In the genomic region with DNA sequence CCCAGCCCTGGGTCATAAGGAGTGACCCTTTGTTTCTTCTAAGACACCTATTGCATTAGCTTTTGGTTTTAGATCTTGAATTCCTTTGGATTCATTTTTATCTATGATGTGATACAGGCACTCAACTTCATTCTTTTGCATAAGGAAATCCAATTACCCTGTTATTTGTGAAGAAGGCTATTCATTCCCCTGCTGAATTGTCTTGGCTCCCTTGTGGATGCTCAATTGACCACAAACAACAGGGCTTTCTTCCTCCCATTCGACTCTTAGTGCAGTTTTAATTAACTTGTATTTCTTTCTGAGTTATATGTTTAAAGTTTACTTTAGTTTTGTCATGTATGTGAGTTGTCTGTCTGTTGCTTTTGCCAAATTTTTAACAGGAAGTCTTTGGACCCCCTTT, we compare ENCODE assay signal across 21 mouse cellular contexts. TPM values are rescaled to one million over a fixed set of nuclear protein-coding genes. Genes with fewer than 3 reads are reported as not detected.
DNase-seq lines count a peak whose midpoint lies in the region; ATAC-seq lines count a peak whose summit lies in the region.
"Had no signal": no experiment of that assay in that cellular context is flagged by ENCODE, and none has a peak within 500 bp of the region (broad histone marks: within the 10 kb centered on the region; RNA-seq: fewer than 3 reads in every experiment).

No protein-coding gene starts in this region.

- H3K36me3 ChIP-seq in forebrain, embryonic 14.5 days (ENCODE audit: control insufficient read depth, insufficient read depth, low read length) = no peaks in the 10 kb centered on the region
- H3K36me3 ChIP-seq in forebrain, embryonic 13.5 days (ENCODE audit: poor library complexity, severe bottlenecking) = no peaks in the 10 kb centered on the region
- H3K36me3 ChIP-seq: embryonic facial prominence, embryonic 10.5 days; embryonic facial prominence, embryonic 12.5 days; forebrain, embryonic 15.5 days; G1E had no signal

- no peaks in the 10 kb centered on the region; the same call in 1 of the 2 replicates for H3K27me3 ChIP-seq in forebrain, embryonic 14.5 days (replicated peaks; ENCODE audit: control insufficient read depth, insufficient read depth, low read length)
- H3K27me3 ChIP-seq in forebrain, embryonic 13.5 days = 0 out of 2 replicates have a peak, but pooled peaks cover 6% of the 10 kb centered on the region
- H3K27me3 ChIP-seq: CH12.LX; embryonic facial prominence, embryonic 12.5 days; forebrain, embryonic 15.5 days had no signal

- ATAC-seq in forebrain, embryonic 14.5 days = no peak
- ATAC-seq in forebrain, embryonic 13.5 days = no peak
- ATAC-seq in monocyte, adult 5-6 weeks (replicated peaks; ENCODE audit: insufficient number of reproducible peaks, low FRiP score, low TSS enrichment, poor library complexity, severe bottlenecking) = no peak
- ATAC-seq: CD4-positive, CD25-positive, alpha-beta regulatory T cell, adult 4 months; forebrain, embryonic 15.5 days; forebrain, postnatal 0 days had no signal

- no peak overlapping the region for H3K4me3 ChIP-seq in forebrain, embryonic 14.5 days (ENCODE audit: low read depth, low read length)
- H3K4me3 ChIP-seq in forebrain, embryonic 13.5 days = no peak overlapping the region
- H3K4me3 ChIP-seq: embryonic facial prominence, embryonic 10.5 days; embryonic facial prominence, embryonic 12.5 days; forebrain, embryonic 15.5 days had no signal

- no peaks in the 10 kb centered on the region for H3K9me3 ChIP-seq in forebrain, embryonic 14.5 days (replicated peaks; ENCODE audit: control insufficient read depth, low read length)
- no peaks in the 10 kb centered on the region for H3K9me3 ChIP-seq in forebrain, embryonic 13.5 days (replicated peaks)
- H3K9me3 ChIP-seq: embryonic facial prominence, embryonic 10.5 days; embryonic facial prominence, embryonic 12.5 days; forebrain, embryonic 15.5 days; G1E had no signal

- 2% methylated on average over 1 of the region's 1 CpGs for WGBS in forebrain, embryonic 14.5 days
- WGBS in forebrain, embryonic 13.5 days = 0% methylated on average over 1 of the region's 1 CpGs

- no peaks in the 10 kb centered on the region for H3K4me1 ChIP-seq in forebrain, embryonic 14.5 days (ENCODE audit: control insufficient read depth, insufficient read depth, low read length)
- H3K4me1 ChIP-seq in forebrain, embryonic 13.5 days = peaks cover 7% of the 10 kb centered on the region
- H3K4me1 ChIP-seq: embryonic facial prominence, embryonic 10.5 days; embryonic facial prominence, embryonic 12.5 days; forebrain, embryonic 15.5 days had no signal

- peak; percentile 26 for DNase-seq in forebrain, embryonic 14.5 days (ENCODE audit: low spot score)
- peak; percentile 18 for DNase-seq in retina, embryonic 14.5 days (ENCODE audit: low spot score)
- DNase-seq in thymus, postnatal 25 days = no peak
- DNase-seq: adrenal gland, adult 2 months; adrenal gland, postnatal 10 days; adrenal gland, postnatal 25 days; B cell, adult 2 months; cerebellum, adult 11-12 months; cerebellum, adult 2 months; cerebellum, adult 9-10 months; cerebellum, postnatal 10 days; cerebellum, postnatal 25 days; forebrain, postnatal 0 days had no signal

- no peak overlapping the region for H3K9ac ChIP-seq in forebrain, embryonic 14.5 days (ENCODE audit: low read length)
- no peak overlapping the region for H3K9ac ChIP-seq in forebrain, embryonic 13.5 days
- H3K9ac ChIP-seq: embryonic facial prominence, embryonic 12.5 days; forebrain, embryonic 15.5 days; forebrain, postnatal 0 days had no signal

- no peak overlapping the region for H3K27ac ChIP-seq in forebrain, embryonic 14.5 days (ENCODE audit: low read depth, low read length)
- no peak overlapping the region for H3K27ac ChIP-seq in forebrain, embryonic 13.5 days
- H3K27ac ChIP-seq: embryonic facial prominence, embryonic 10.5 days; embryonic facial prominence, embryonic 12.5 days; forebrain, embryonic 15.5 days had no signal

- H3K4me2 ChIP-seq in forebrain, embryonic 14.5 days (ENCODE audit: low read length) = no peak overlapping the region
- no peak overlapping the region for H3K4me2 ChIP-seq in forebrain, embryonic 13.5 days
- H3K4me2 ChIP-seq: embryonic facial prominence, embryonic 12.5 days; forebrain, embryonic 15.5 days had no signal

RNA-seq across cellular contexts. Expression of a gene that starts 10.9 kb away (rescaled TPM):
- polyA plus RNA-seq in forebrain, embryonic 14.5 days (2014; fragmentation: Nextera tagmentation; extraction: Ambion mirVana) = 71.7 and 76.2 TPM in 2 replicates
- 59.4 and 60.4 TPM in 2 replicates for polyA plus RNA-seq in forebrain, embryonic 13.5 days (2015; fragmentation: Nextera tagmentation; extraction: Ambion mirVana)
- 1.4 to 4.3 TPM (median 2.6 TPM) in 3 replicates for total RNA-seq in monocyte, adult 5-6 weeks (2017)
